Mouse (Mus musculus): Measurements from ENCODE around the gene Hist2h4. TPM values are rescaled to one million over a fixed set of nuclear protein-coding genes. Genes with fewer than 3 reads are reported as not detected.
"Not testable (repeated sequence)": the region's sequence is repeated elsewhere in the genome, so short reads cannot be mapped to it uniquely, and the experiment has no call there.

The Hist2h4 gene
- polyA plus RNA-seq, 1 experiment from 2014 or later: 11.6 TPM

- 0% methylated on average over 26 of the region's 68 CpGs for WGBS
- peak within 1 kb of the TSS; percentile 67 for H3K9ac ChIP-seq
- peak within 1 kb of the TSS; percentile 91 for H3K27ac ChIP-seq
- not testable (repeated sequence) for H3K9me3 ChIP-seq (replicated peaks); H3K36me3 ChIP-seq; H3K27me3 ChIP-seq
- peaks cover 37% of the 10 kb centered on the region for H3K4me1 ChIP-seq
- peak within 1 kb of the TSS; percentile 53 for H3K4me3 ChIP-seq (replicated peaks)
- H3K4me2 ChIP-seq: peak within 1 kb of the TSS; percentile 56
- ATAC-seq (replicated peaks; ENCODE audit: low FRiP score): peak; percentile 94
Observed at GRCm38 (mm10) chr3:96238954-96239793, 23.9 kb downstream of the Hist2h4 start, which contains the start of gene Hist2h3c2. Gene Hist2h3c2, minus strand, starts transcription at chr3:96239127.

- H3K9me3 ChIP-seq (replicated peaks): no peaks in the 10 kb centered on the region
- 0% methylated on average over 12 of the region's 12 CpGs for WGBS
- H3K4me2 ChIP-seq: peak overlapping the region; percentile 56
- H3K36me3 ChIP-seq: no peaks in the 10 kb centered on the region
- no peaks in the 10 kb centered on the region for H3K27me3 ChIP-seq
- peak overlapping the region; percentile 67 for H3K9ac ChIP-seq
- ATAC-seq (replicated peaks; ENCODE audit: low FRiP score): no peak
- H3K4me1 ChIP-seq: peaks cover 27% of the 10 kb centered on the region
- peak overlapping the region; percentile 91 for H3K27ac ChIP-seq
- H3K4me3 ChIP-seq (replicated peaks): peak overlapping the region; percentile 53
Observed at GRCm38 (mm10) chr3:96237904-96238511, 25.1 kb downstream of the Hist2h4 start.

- no peaks in the 10 kb centered on the region for H3K36me3 ChIP-seq
- ATAC-seq (replicated peaks; ENCODE audit: low FRiP score): no peak
- WGBS: 16% methylated on average over 7 of the region's 7 CpGs
- H3K9ac ChIP-seq: peak overlapping the region; percentile 67
- H3K4me3 ChIP-seq (replicated peaks): peak overlapping the region; percentile 53
- H3K4me2 ChIP-seq: peak overlapping the region; percentile 56
- no peaks in the 10 kb centered on the region for H3K9me3 ChIP-seq (replicated peaks)
- H3K27me3 ChIP-seq: no peaks in the 10 kb centered on the region
- H3K27ac ChIP-seq: peak overlapping the region; percentile 91
- H3K4me1 ChIP-seq: peaks cover 27% of the 10 kb centered on the region
Observed at GRCm38 (mm10) chr3:96237335-96237903, 25.7 kb downstream of the Hist2h4 start.

- peak overlapping the region; percentile 91 for H3K27ac ChIP-seq
- H3K4me2 ChIP-seq: peak overlapping the region; percentile 56
- peaks cover 27% of the 10 kb centered on the region for H3K4me1 ChIP-seq
- no peak for ATAC-seq (replicated peaks; ENCODE audit: low FRiP score)
- WGBS: 69% methylated on average over 4 of the region's 4 CpGs
- peak overlapping the region; percentile 67 for H3K9ac ChIP-seq
- H3K9me3 ChIP-seq (replicated peaks): no peaks in the 10 kb centered on the region
- H3K36me3 ChIP-seq: no peaks in the 10 kb centered on the region
- H3K4me3 ChIP-seq (replicated peaks): peak overlapping the region; percentile 53
- no peaks in the 10 kb centered on the region for H3K27me3 ChIP-seq
Observed at GRCm38 (mm10) chr3:96236834-96237334, 26.2 kb downstream of the Hist2h4 start.

- Histone ChIP-seq H3K4me3 (replicated peaks) (no peak overlapping the region), H3K9me3 (replicated peaks) (no peaks in the 10 kb centered on the region), H3K27me3 (no peaks in the 10 kb centered on the region), H3K36me3 (no peaks in the 10 kb centered on the region), H3K27ac (peak overlapping the region; percentile 91; the same call in 1 of the 2 replicates), H3K9ac (no peak overlapping the region), H3K4me1 (peaks cover 26% of the 10 kb centered on the region), H3K4me2 (peak overlapping the region; percentile 56; the same call in 1 of the 2 replicates)
- ATAC-seq (replicated peaks; ENCODE audit: low FRiP score): no peak
- 39% methylated on average over 3 of the region's 3 CpGs for WGBS
Observed at GRCm38 (mm10) chr3:96235836-96236235, 27.3 kb downstream of the Hist2h4 start.

GRCm38 (mm10) chr3:96234914-96235313 is 28.2 kb downstream of the Hist2h4 start:
- ATAC-seq (replicated peaks; ENCODE audit: low FRiP score): no peak
- no peak overlapping the region for H3K4me2 ChIP-seq
- H3K27me3 ChIP-seq: no peaks in the 10 kb centered on the region
- H3K4me1 ChIP-seq: peaks cover 24% of the 10 kb centered on the region
- H3K36me3 ChIP-seq: no peaks in the 10 kb centered on the region
- WGBS: 88% methylated on average over 2 of the region's 2 CpGs
- H3K27ac ChIP-seq: no peak overlapping the region
- no peak overlapping the region for H3K4me3 ChIP-seq (replicated peaks)
- H3K9me3 ChIP-seq (replicated peaks): no peaks in the 10 kb centered on the region
- H3K9ac ChIP-seq: no peak overlapping the region

GRCm38 (mm10) chr3:96231758-96232120 is 31.4 kb downstream of the Hist2h4 start:
- no peak for ATAC-seq (replicated peaks; ENCODE audit: low FRiP score)
- Histone ChIP-seq H3K9ac (no peak overlapping the region), H3K36me3 (no peaks in the 10 kb centered on the region), H3K4me3 (replicated peaks) (no peak overlapping the region), H3K9me3 (replicated peaks) (no peaks in the 10 kb centered on the region), H3K27ac (no peak overlapping the region), H3K27me3 (no peaks in the 10 kb centered on the region), H3K4me1 (peaks cover 19% of the 10 kb centered on the region), H3K4me2 (no peak overlapping the region)
- 77% methylated on average over 2 of the region's 2 CpGs for WGBS

GRCm38 (mm10) chr3:96230910-96231757 is 32.0 kb downstream of the Hist2h4 start:
- Histone ChIP-seq H3K4me3 (replicated peaks) (no peak overlapping the region), H3K27ac (no peak overlapping the region), H3K4me1 (peaks cover 17% of the 10 kb centered on the region), H3K36me3 (no peaks in the 10 kb centered on the region), H3K4me2 (no peak overlapping the region), H3K9ac (no peak overlapping the region), H3K27me3 (no peaks in the 10 kb centered on the region), H3K9me3 (replicated peaks) (no peaks in the 10 kb centered on the region)
- ATAC-seq (replicated peaks; ENCODE audit: low FRiP score): no peak
- 80% methylated on average over 4 of the region's 4 CpGs for WGBS

GRCm38 (mm10) chr3:96230404-96230803 is 32.7 kb downstream of the Hist2h4 start:
- no peak overlapping the region for H3K4me2 ChIP-seq
- H3K27ac ChIP-seq: no peak overlapping the region
- ATAC-seq (replicated peaks; ENCODE audit: low FRiP score): no peak
- H3K4me1 ChIP-seq: peaks cover 21% of the 10 kb centered on the region
- no peaks in the 10 kb centered on the region for H3K27me3 ChIP-seq
- no peak overlapping the region for H3K9ac ChIP-seq
- no peaks in the 10 kb centered on the region for H3K36me3 ChIP-seq
- 78% methylated on average over 2 of the region's 2 CpGs for WGBS
- no peak overlapping the region for H3K4me3 ChIP-seq (replicated peaks)
- H3K9me3 ChIP-seq (replicated peaks): no peaks in the 10 kb centered on the region

GRCm38 (mm10) chr3:96228828-96229227 is 34.3 kb downstream of the Hist2h4 start:
- WGBS: 62% methylated on average over 2 of the region's 2 CpGs
- H3K4me1 ChIP-seq: peaks cover 32% of the 10 kb centered on the region
- H3K27ac ChIP-seq: no peak overlapping the region
- no peaks in the 10 kb centered on the region for H3K27me3 ChIP-seq
- no peak overlapping the region for H3K4me2 ChIP-seq
- no peaks in the 10 kb centered on the region for H3K36me3 ChIP-seq
- ATAC-seq (replicated peaks; ENCODE audit: low FRiP score): no peak
- H3K9ac ChIP-seq: no peak overlapping the region
- H3K4me3 ChIP-seq (replicated peaks): no peak overlapping the region
- no peaks in the 10 kb centered on the region for H3K9me3 ChIP-seq (replicated peaks)
